Mouse (Mus musculus) limb, embryonic 14.5 days (tissue): Measurements from ENCODE around the gene Brd3os. TPM values are rescaled to one million over a fixed set of nuclear protein-coding genes. Genes with fewer than 3 reads are reported as not detected.
A peak's percentile ranks its signal among the peaks of the same experiment; 100 is the strongest.

Experiments used
- ATAC-seq: fragments of 200-750 bp; cut with Nextera tagmentation; 2 replicates; pipeline ENCODE4 v1.8.0; 2017; ENCODE audit warnings: low read depth, moderate number of reproducible peaks, moderate TSS enrichment; ENCODE audit not compliant: low FRiP score
- DNase-seq: peaks from one replicate; pipeline ENCODE4 v3.0.0-alpha.2; 2015; ENCODE audit warnings: low spot score
- H3K27ac ChIP-seq: fragments of 300-500 bp; sonication (generic); replicated peaks from 2 replicates; pipeline ENCODE4 v1.5.1; 2014; ENCODE audit warnings: low read depth, mild to moderate bottlenecking, low read length, moderate library complexity, mixed read lengths
- H3K27me3 ChIP-seq: fragments of 300-500 bp; sonication (generic); 2 replicates; pipeline ENCODE4 v1.6.1; 2014; ENCODE audit warnings: low read length, mixed read lengths; ENCODE audit not compliant: control insufficient read depth, insufficient read depth
- H3K36me3 ChIP-seq: fragments of 300-500 bp; sonication (generic); 2 replicates; pipeline ENCODE4 v1.6.1; 2014; ENCODE audit warnings: mild to moderate bottlenecking, low read length, moderate library complexity, mixed read lengths; ENCODE audit not compliant: control insufficient read depth, insufficient read depth
- H3K4me1 ChIP-seq: fragments of 300-500 bp; sonication (generic); 2 replicates; pipeline ENCODE4 v1.6.1; 2014; ENCODE audit warnings: antibody characterized with exemption, low read length, mixed read lengths; ENCODE audit not compliant: control insufficient read depth, insufficient read depth
- H3K4me2 ChIP-seq: fragments of 300-500 bp; sonication (generic); replicated peaks from 2 replicates; pipeline ENCODE4 v1.6.1; 2014; ENCODE audit warnings: low read depth, mild to moderate bottlenecking, low read length, moderate library complexity; ENCODE audit not compliant: severe bottlenecking
- H3K4me3 ChIP-seq: fragments of 300-500 bp; sonication (generic); replicated peaks from 2 replicates; pipeline ENCODE4 v1.5.1; 2014; ENCODE audit warnings: low read length
- H3K9ac ChIP-seq: fragments of 300-500 bp; sonication (generic); 2 replicates; pipeline ENCODE4 v1.6.1; 2014; ENCODE audit warnings: mild to moderate bottlenecking, low read depth, low read length, moderate library complexity; ENCODE audit not compliant: severe bottlenecking
- H3K9me3 ChIP-seq: fragments of 300-500 bp; sonication (generic); 2 replicates; pipeline ENCODE4 v1.6.1; 2016; ENCODE audit warnings: low read length; ENCODE audit not compliant: control insufficient read depth
- POLR2A ChIP-seq: fragments of 200-500 bp; IDR thresholded peaks from 2 replicates; pipeline ENCODE4 v1.8.0; 2012; ENCODE audit warnings: inconsistent platforms, mild to moderate bottlenecking, moderate library complexity, borderline replicate concordance; ENCODE audit not compliant: insufficient read depth, insufficient read length; ENCODE audit errors: extremely low read depth
- WGBS: fragments of 180-500 bp; shearing (Covaris S2); extraction: QIAGEN DNeasy Blood & Tissue Kit; methylation state at CpG from one replicate; pipeline ENCODE4 v1.1.7; 2014; 5-methylcytosine and 5-hydroxymethylcytosine counted together
- polyA plus RNA-seq, 2 experiments: library from polyadenylated mRNA; depleted of rRNA in 1 of 2; stranded (reverse) in 1 of 2; unstranded in 1 of 2; fragments of >200 nt; fragmentation: Nextera tagmentation in 1 of 2; extraction: Ambion mirVana in 1 of 2; gene quantifications; 2 replicates each; pipeline versions ENCODE4 v1.2.1 to v1.2.3; 2012 to 2014

The Brd3os gene
- polyA plus RNA-seq (2012; rRNA removed) = 12.5 and 13.0 TPM in 2 replicates
- 9.9 and 13.7 TPM in 2 replicates for polyA plus RNA-seq (2014; fragmentation: Nextera tagmentation; extraction: Ambion mirVana)

- H3K4me2 ChIP-seq = peak within 1 kb of the TSS; percentile 75
- peak within 1 kb of the TSS; percentile 73 for H3K9ac ChIP-seq
- 0 out of 2 replicates have a peak, but pooled peaks cover 5% of the 10 kb centered on the region for H3K4me1 ChIP-seq
- peak within 1 kb of the TSS; percentile 75 for H3K27ac ChIP-seq
- WGBS = 2% methylated on average over 36 of the region's 36 CpGs
- DNase-seq (peak; percentile 99), ATAC-seq (peak; percentile 92)
- peak within 1 kb of the TSS; percentile 68 for H3K4me3 ChIP-seq
- 0 out of 2 replicates have a peak, but pooled peaks have one; percentile 61 for TF ChIP-seq POLR2A
- no peaks in the 10 kb centered on the region for H3K27me3 ChIP-seq
- H3K36me3 ChIP-seq = peaks cover 28% of the 10 kb centered on the region
- H3K9me3 ChIP-seq = no peaks in the 10 kb centered on the region
These were observed at the start of gene Brd3os for GRCm38 (mm10) chr2:27441767-27442707. TSS of gene Brd3os (plus strand) at chr2:27442324.

GRCm38 (mm10) chr2:27394158-27394832, 47.8 kb upstream of the Brd3os start:
- no peak overlapping the region for H3K27ac ChIP-seq
- no peak for ATAC-seq
- H3K36me3 ChIP-seq = no peaks in the 10 kb centered on the region
- no peaks in the 10 kb centered on the region for H3K27me3 ChIP-seq
- H3K4me2 ChIP-seq = no peak overlapping the region
- peaks cover 12% of the 10 kb centered on the region for H3K4me1 ChIP-seq
- no peak overlapping the region for H3K9ac ChIP-seq
- no peak for DNase-seq
- no peak overlapping the region for H3K4me3 ChIP-seq
- no peaks in the 10 kb centered on the region for H3K9me3 ChIP-seq
- 72% methylated on average over 10 of the region's 10 CpGs for WGBS
- TF ChIP-seq POLR2A = no peak

GRCm38 (mm10) chr2:27396656-27397440, 45.3 kb upstream of the Brd3os start:
- WGBS = 58% methylated on average over 17 of the region's 17 CpGs
- TF ChIP-seq POLR2A = no peak
- Histone ChIP-seq H3K4me3 (no peak overlapping the region), H3K27me3 (no peaks in the 10 kb centered on the region), H3K9me3 (no peaks in the 10 kb centered on the region), H3K27ac (no peak overlapping the region), H3K4me1 (peaks cover 9% of the 10 kb centered on the region), H3K36me3 (no peaks in the 10 kb centered on the region), H3K9ac (no peak overlapping the region), H3K4me2 (no peak overlapping the region)
- ATAC-seq (no peak), DNase-seq (no peak)

GRCm38 (mm10) chr2:27400083-27400482, 42.0 kb upstream of the Brd3os start:
- DNase-seq (no peak), ATAC-seq (no peak)
- H3K4me1 ChIP-seq = peaks cover 8% of the 10 kb centered on the region
- no peaks in the 10 kb centered on the region for H3K36me3 ChIP-seq
- no peak for TF ChIP-seq POLR2A
- H3K4me3 ChIP-seq = no peak overlapping the region
- WGBS = 97% methylated on average over 2 of the region's 2 CpGs
- no peak overlapping the region for H3K9ac ChIP-seq
- H3K4me2 ChIP-seq = no peak overlapping the region
- no peak overlapping the region for H3K27ac ChIP-seq
- no peaks in the 10 kb centered on the region for H3K27me3 ChIP-seq
- H3K9me3 ChIP-seq = no peaks in the 10 kb centered on the region

GRCm38 (mm10) chr2:27401544-27401943, 40.6 kb upstream of the Brd3os start:
- H3K4me3 ChIP-seq = no peak overlapping the region
- 78% methylated on average over 2 of the region's 2 CpGs for WGBS
- ATAC-seq = no peak
- peaks cover 11% of the 10 kb centered on the region for H3K4me1 ChIP-seq
- H3K27me3 ChIP-seq = no peaks in the 10 kb centered on the region
- no peak overlapping the region for H3K27ac ChIP-seq
- TF ChIP-seq POLR2A = no peak
- H3K36me3 ChIP-seq = no peaks in the 10 kb centered on the region
- H3K9me3 ChIP-seq = no peaks in the 10 kb centered on the region
- no peak overlapping the region for H3K4me2 ChIP-seq
- no peak overlapping the region for H3K9ac ChIP-seq
- DNase-seq = no peak
